Mouse (Mus musculus): Measurements from ENCODE around the gene Olfr541.

DNA sequence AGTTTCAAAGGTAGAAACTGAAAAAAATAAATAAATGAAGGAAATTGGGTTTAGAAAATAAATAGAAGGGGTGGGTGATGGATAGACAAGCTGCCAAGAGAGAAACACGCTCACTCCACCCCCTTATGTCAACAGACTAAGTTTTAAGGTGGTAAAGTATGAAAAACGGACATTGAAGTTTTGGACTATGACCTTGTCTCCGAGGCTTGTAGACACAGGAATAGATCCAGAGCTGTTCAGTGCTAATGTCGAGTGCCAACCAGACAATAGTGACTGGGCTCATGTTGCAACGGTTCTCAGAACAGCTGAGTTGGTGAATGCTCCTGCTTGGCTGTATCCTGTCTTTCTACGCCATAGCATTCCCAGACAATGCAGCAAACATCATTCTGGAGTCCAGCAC, 24.0 kb downstream of the Olfr541 start:
- TF ChIP-seq CTCF (IDR thresholded peaks at IDR 0.05; ENCODE audit: extremely low read depth, insufficient read length, insufficient replicate concordance, low read depth, low read length) (no peak), POLR2A (IDR thresholded peaks at IDR 0.05; ENCODE audit: low read depth, low read length) (no peak)

Measured in small intestine, adult 2 months (tissue).